Mouse (Mus musculus): ENCODE results near the gene Guca2b. TPM values are rescaled to one million over a fixed set of nuclear protein-coding genes. Genes with fewer than 3 reads are reported as not detected.

The Guca2b gene
- not detected for polyA plus RNA-seq (2017; shearing (Covaris generic))

DNA sequence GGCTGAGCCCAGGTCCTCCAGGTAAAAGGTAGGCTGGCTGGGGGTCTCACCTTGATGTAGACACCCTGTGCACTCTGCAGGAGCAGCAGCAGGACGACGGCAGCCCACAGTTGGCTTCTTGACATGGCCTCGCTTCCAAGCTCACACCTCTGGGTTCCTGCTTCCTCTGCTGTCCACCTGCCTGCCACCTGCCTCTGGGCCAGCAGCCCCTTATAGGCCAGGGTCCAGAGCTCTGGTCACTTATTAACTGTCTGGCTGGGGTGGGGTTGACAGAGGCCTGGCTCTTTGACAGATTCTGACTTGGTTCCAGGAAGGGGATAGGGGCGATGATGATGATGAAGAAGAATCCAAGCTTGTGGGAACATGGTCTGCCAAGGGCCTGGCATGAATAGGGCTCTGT lies at the start of gene Guca2b:
Gene Guca2b (minus strand): TSS at position 224 of the 400 bp plus-strand sequence.

DNA sequence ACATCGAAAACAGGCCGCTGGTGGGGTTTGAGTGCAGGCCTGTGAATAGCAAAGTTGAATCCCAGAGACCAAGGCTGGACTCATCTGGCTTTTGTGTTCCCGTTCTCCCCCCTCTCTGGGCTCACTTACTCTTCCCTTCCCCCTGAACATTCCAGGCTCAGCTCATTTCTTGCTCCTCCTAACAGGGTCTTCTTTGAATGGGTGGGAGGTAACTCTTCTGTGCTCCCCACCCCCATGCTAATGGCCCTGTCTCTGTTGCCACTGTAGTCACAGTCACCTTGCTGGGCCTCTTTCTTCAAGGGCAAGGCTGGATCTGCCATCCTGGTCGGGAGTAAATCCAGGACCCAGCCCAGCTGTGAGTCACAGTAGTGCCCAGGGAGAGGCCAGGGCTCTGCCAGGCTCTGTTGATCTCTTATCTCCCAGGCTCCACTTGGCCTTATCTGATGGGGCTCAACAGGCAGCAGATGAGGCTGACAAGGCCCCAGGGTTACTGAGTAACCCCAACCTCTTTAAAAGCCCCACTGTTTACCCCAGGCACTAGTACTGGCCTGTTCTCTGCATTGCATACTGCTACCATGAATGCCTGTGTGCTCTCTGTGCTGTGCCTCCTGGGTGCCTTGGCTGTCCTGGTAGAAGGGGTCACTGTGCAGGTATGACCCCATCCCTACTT lies 21.4 kb downstream of the Guca2b start, which contains the start of gene Guca2a:
Gene Guca2a (plus strand): TSS at position 529 of the 670 bp plus-strand sequence.

Other genes with a start within 250 kb of the Guca2b start
- gene Ccdc30, start 243.4 kb downstream of the Guca2b start, polyA plus RNA-seq (2017; shearing (Covaris generic)), result 13.0 TPM
- 17.4 TPM for gene Ppcs, start 236.5 kb downstream of the Guca2b start, polyA plus RNA-seq (2017; shearing (Covaris generic))
- not detected for gene Zmynd12, start 236.1 kb downstream of the Guca2b start, polyA plus RNA-seq (2017; shearing (Covaris generic))
- gene Rimkla, start 166.3 kb downstream of the Guca2b start, polyA plus RNA-seq (2017; shearing (Covaris generic)), result 0.67 TPM
- gene Foxj3, start 122.0 kb downstream of the Guca2b start, polyA plus RNA-seq (2017; shearing (Covaris generic)), result 63.5 TPM
- 3.8 TPM for gene Frg2f1, start 119.4 kb downstream of the Guca2b start, polyA plus RNA-seq (2017; shearing (Covaris generic))
- gene Guca2a, start 21.2 kb downstream of the Guca2b start, polyA plus RNA-seq (2017; shearing (Covaris generic)), result not detected
- gene Hivep3, start 74.8 kb upstream of the Guca2b start, polyA plus RNA-seq (2017; shearing (Covaris generic)), result 18.1 TPM

Data from naive thymus-derived CD4-positive, alpha-beta T cell, adult 5 months (primary cell).